ENCODE assay signal across 22 mouse cellular contexts in the genomic region with DNA sequence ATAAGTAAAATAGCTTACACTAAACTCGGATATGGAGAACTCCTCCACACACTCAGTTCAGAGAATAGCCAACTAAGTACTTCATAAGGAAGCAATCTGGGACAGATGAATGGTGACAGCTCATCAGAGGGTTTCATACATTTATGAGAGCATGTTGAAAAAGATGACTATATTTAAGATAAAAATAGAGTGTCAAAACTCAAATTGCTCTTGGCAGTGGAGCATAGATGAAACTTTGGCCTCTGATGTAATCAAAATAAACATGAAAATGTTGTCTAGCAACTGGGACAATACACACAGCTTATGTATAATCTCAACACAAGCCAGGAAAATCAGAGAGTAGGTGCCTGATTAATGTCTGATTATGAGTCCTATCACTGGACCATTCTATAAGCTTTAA. TPM values are rescaled to one million over a fixed set of nuclear protein-coding genes. Genes with fewer than 3 reads are reported as not detected.
DNase-seq lines count a peak whose midpoint lies in the region; ATAC-seq and TF ChIP-seq lines count a peak whose summit lies in the region.
"Had no signal": no experiment of that assay in that cellular context is flagged by ENCODE, and none has a peak within 500 bp of the region (broad histone marks: within the 10 kb centered on the region; RNA-seq: fewer than 3 reads in every experiment).

No protein-coding gene starts in this region.

- no peak overlapping the region for H3K9ac ChIP-seq in liver, postnatal 0 days (replicated peaks)
- H3K9ac ChIP-seq in lung, embryonic 15.5 days = no peak overlapping the region
- no peak overlapping the region for H3K9ac ChIP-seq in lung, postnatal 0 days (replicated peaks; ENCODE audit: low read depth)
- H3K9ac ChIP-seq: embryonic facial prominence, embryonic 12.5 days; forebrain, embryonic 13.5 days; forebrain, embryonic 15.5 days; forebrain, postnatal 0 days had no signal

- peak; percentile 64 for ATAC-seq in liver, postnatal 0 days
- peak; percentile 52; the same call in 1 of the 2 replicates for ATAC-seq in lung, embryonic 15.5 days (ENCODE audit: borderline replicate concordance, extremely low read depth, low FRiP score, low TSS enrichment)
- ATAC-seq in lung, postnatal 0 days = peak; percentile 86
- ATAC-seq: forebrain, embryonic 13.5 days; forebrain, embryonic 15.5 days; forebrain, postnatal 0 days had no signal

- H3K9me3 ChIP-seq in liver, postnatal 0 days (ENCODE audit: low read length) = no peaks in the 10 kb centered on the region
- H3K9me3 ChIP-seq in lung, embryonic 15.5 days = no peaks in the 10 kb centered on the region
- no peaks in the 10 kb centered on the region for H3K9me3 ChIP-seq in lung, postnatal 0 days (ENCODE audit: low read length)
- H3K9me3 ChIP-seq: embryonic facial prominence, embryonic 10.5 days; embryonic facial prominence, embryonic 12.5 days; forebrain, embryonic 13.5 days; forebrain, embryonic 15.5 days had no signal

- H3K36me3 ChIP-seq in liver, postnatal 0 days (replicated peaks; ENCODE audit: insufficient read depth, low read length) = no peaks in the 10 kb centered on the region
- H3K36me3 ChIP-seq in lung, embryonic 15.5 days = no peaks in the 10 kb centered on the region
- no peaks in the 10 kb centered on the region for H3K36me3 ChIP-seq in lung, postnatal 0 days (ENCODE audit: insufficient read depth, low read length)
- H3K36me3 ChIP-seq: embryonic facial prominence, embryonic 10.5 days; embryonic facial prominence, embryonic 12.5 days; forebrain, embryonic 15.5 days had no signal

- no peak for TF ChIP-seq EP300 in liver, postnatal 0 days (IDR thresholded peaks at IDR 0.05; ENCODE audit: low read depth)
- peak; percentile 72 for TF ChIP-seq EP300 in lung, postnatal 0 days (IDR thresholded peaks at IDR 0.05)

- H3K4me2 ChIP-seq in liver, postnatal 0 days (ENCODE audit: low read depth, low read length) = no peak overlapping the region
- no peak overlapping the region for H3K4me2 ChIP-seq in lung, embryonic 15.5 days
- H3K4me2 ChIP-seq in lung, postnatal 0 days (replicated peaks; ENCODE audit: low read depth, low read length) = no peak overlapping the region
- H3K4me2 ChIP-seq: embryonic facial prominence, embryonic 12.5 days; forebrain, embryonic 13.5 days; forebrain, embryonic 15.5 days had no signal

- TF ChIP-seq CTCF in liver, postnatal 0 days (IDR thresholded peaks at IDR 0.05; ENCODE audit: low read depth) = no peak
- TF ChIP-seq CTCF in lung, postnatal 0 days (IDR thresholded peaks at IDR 0.05) = no peak

- 67% methylated on average over 1 of the region's 1 CpGs for WGBS in liver, postnatal 0 days (ENCODE audit: insufficient replicate concordance)
- WGBS in lung, embryonic 15.5 days = 35% methylated on average over 1 of the region's 1 CpGs
- 58% methylated on average over 1 of the region's 1 CpGs for WGBS in lung, postnatal 0 days

- no peak overlapping the region for H3K4me3 ChIP-seq in liver, postnatal 0 days (ENCODE audit: low read depth, low read length)
- H3K4me3 ChIP-seq in lung, embryonic 15.5 days = no peak overlapping the region
- H3K4me3 ChIP-seq in lung, postnatal 0 days (ENCODE audit: low read depth, low read length) = no peak overlapping the region
- H3K4me3 ChIP-seq: embryonic facial prominence, embryonic 10.5 days; embryonic facial prominence, embryonic 12.5 days; forebrain, embryonic 13.5 days; forebrain, embryonic 15.5 days had no signal

- no peaks in the 10 kb centered on the region for H3K27me3 ChIP-seq in liver, postnatal 0 days (ENCODE audit: insufficient read depth, low read length)
- no peaks in the 10 kb centered on the region for H3K27me3 ChIP-seq in lung, embryonic 15.5 days
- H3K27me3 ChIP-seq in lung, postnatal 0 days (replicated peaks; ENCODE audit: insufficient read depth, low read length) = no peaks in the 10 kb centered on the region
- H3K27me3 ChIP-seq: embryonic facial prominence, embryonic 12.5 days; forebrain, embryonic 13.5 days; forebrain, embryonic 15.5 days had no signal

- no peak for DNase-seq in liver, postnatal 0 days
- DNase-seq in liver = no peak
- no peak for DNase-seq in lung, postnatal 14 days
- DNase-seq in lung, postnatal 0 days (ENCODE audit: low spot score) = peak; percentile 85
- no peak for DNase-seq in lung, adult 18-20 months
- DNase-seq in brain, adult 2 months (ENCODE audit: low read depth, low spot score) = peak; percentile 3
- no peak for DNase-seq in embryo, embryonic 10.5 days (ENCODE audit: low spot score)
- DNase-seq: adrenal gland, adult 8-10 months; adrenal gland, postnatal 14 days; adrenal gland, postnatal 36 days; cerebellum, adult 11 months; cerebellum, adult 18-20 months; cerebellum, adult 8-10 months; cerebellum, adult 9-11 months; cerebellum, postnatal 14 days; cerebellum, postnatal 36 days; forebrain, postnatal 0 days had no signal

- no peaks in the 10 kb centered on the region for H3K4me1 ChIP-seq in liver, postnatal 0 days (ENCODE audit: insufficient read depth)
- no peaks in the 10 kb centered on the region for H3K4me1 ChIP-seq in lung, embryonic 15.5 days
- no peaks in the 10 kb centered on the region for H3K4me1 ChIP-seq in lung, postnatal 0 days (ENCODE audit: insufficient read depth, low read depth, low read length)
- H3K4me1 ChIP-seq: embryonic facial prominence, embryonic 10.5 days; embryonic facial prominence, embryonic 12.5 days; forebrain, embryonic 13.5 days; forebrain, embryonic 15.5 days had no signal

- H3K27ac ChIP-seq in liver, postnatal 0 days (ENCODE audit: low read depth) = no peak overlapping the region
- H3K27ac ChIP-seq in lung, embryonic 15.5 days = no peak overlapping the region
- no peak overlapping the region for H3K27ac ChIP-seq in lung, postnatal 0 days (ENCODE audit: low read length)
- H3K27ac ChIP-seq: embryonic facial prominence, embryonic 10.5 days; embryonic facial prominence, embryonic 12.5 days; forebrain, embryonic 13.5 days; forebrain, embryonic 15.5 days had no signal

RNA-seq across cellular contexts. Expression of gene Cast, which starts 45.9 kb away (rescaled TPM):
- polyA plus RNA-seq in liver, postnatal 0 days (2015; fragmentation: Nextera tagmentation; extraction: Ambion mirVana) = 19.9 and 24.5 TPM in 2 replicates
- polyA plus RNA-seq in lung, embryonic 15.5 days (2015; fragmentation: Nextera tagmentation; extraction: Ambion mirVana) = 34.6 and 41.3 TPM in 2 replicates
- polyA plus RNA-seq in lung, postnatal 0 days (2015; fragmentation: Nextera tagmentation; extraction: Ambion mirVana) = 47.6 and 47.9 TPM in 2 replicates

Comparison
In these comparisons a context has a peak if more than half of its experiments do, and no peak if none do; other contexts are left out.
1. DNase-seq: peak in lung, postnatal 0 days (single experiment) and brain, adult 2 months (single experiment); none in liver, postnatal 0 days (single experiment), liver (single experiment), lung, postnatal 14 days (single experiment), lung, adult 18-20 months (0 of 2) and embryo, embryonic 10.5 days (single experiment).
2. Peak in every context shown above with its lines, with median percentiles within 50 percentile points of each other: ATAC-seq.